Mouse (Mus musculus) intestine, embryonic 14.5 days (tissue): ENCODE data around the gene Skp2. TPM values are rescaled to one million over a fixed set of nuclear protein-coding genes. Genes with fewer than 3 reads are reported as not detected.

ENCODE experiments used
- ATAC-seq: fragments of 200-750 bp; cut with Nextera tagmentation; replicated peaks from 2 replicates; pipeline ENCODE4 v1.8.0; 2017; ENCODE audit warnings: low read depth, moderate number of reproducible peaks, moderate TSS enrichment, moderate library complexity; ENCODE audit not compliant: low FRiP score, low TSS enrichment
- DNase-seq: peaks from one replicate; pipeline ENCODE4 v3.0.0-alpha.2; 2018; ENCODE audit warnings: low spot score
- H3K27ac ChIP-seq: fragments of 300-500 bp; sonication (generic); 2 replicates; pipeline ENCODE4 v1.5.1; 2014; ENCODE audit warnings: low read depth, mild to moderate bottlenecking, control low read depth
- H3K27me3 ChIP-seq: fragments of 300-500 bp; sonication (generic); replicated peaks from 2 replicates; pipeline ENCODE4 v1.6.1; 2014; ENCODE audit warnings: low read length, control low read depth; ENCODE audit not compliant: control insufficient read depth, insufficient read depth
- H3K36me3 ChIP-seq: fragments of 300-500 bp; sonication (generic); 2 replicates; pipeline ENCODE4 v1.6.1; 2014; ENCODE audit warnings: low read length, control low read depth; ENCODE audit not compliant: control insufficient read depth, insufficient read depth
- H3K4me1 ChIP-seq: fragments of 300-500 bp; sonication (generic); replicated peaks from 2 replicates; pipeline ENCODE4 v1.6.1; 2014; ENCODE audit warnings: low read length, control low read depth, mixed read lengths; ENCODE audit not compliant: control insufficient read depth, insufficient read depth
- H3K4me2 ChIP-seq: fragments of 300-500 bp; sonication (generic); 2 replicates; pipeline ENCODE4 v1.6.1; 2014; ENCODE audit warnings: low read length
- H3K4me3 ChIP-seq: fragments of 300-500 bp; sonication (generic); 2 replicates; pipeline ENCODE4 v1.5.1; 2014; ENCODE audit warnings: low read depth, low read length, control low read depth, mixed read lengths
- H3K9ac ChIP-seq: fragments of 300-500 bp; sonication (generic); 2 replicates; pipeline ENCODE4 v1.6.1; 2014; ENCODE audit warnings: mild to moderate bottlenecking, low read length
- H3K9me3 ChIP-seq: fragments of 300-500 bp; sonication (generic); 2 replicates; pipeline ENCODE4 v1.6.1; 2016; ENCODE audit warnings: low read length, control low read depth; ENCODE audit not compliant: control insufficient read depth
- WGBS: fragments of 180-500 bp; shearing (Covaris S2); extraction: QIAGEN DNeasy Blood & Tissue Kit; methylation state at CpG from one replicate; pipeline ENCODE4 v1.1.7; 2014; 5-methylcytosine and 5-hydroxymethylcytosine counted together
- polyA plus RNA-seq: library from polyadenylated mRNA; unstranded; fragments of >200 nt; fragmentation: Nextera tagmentation; extraction: Ambion mirVana; gene quantifications from 2 replicates; pipeline ENCODE4 v1.2.1, GENCODE M21; 2014

Gene Skp2
- polyA plus RNA-seq, 1 experiment from 2014 or later, result 73.2 TPM

DNA sequence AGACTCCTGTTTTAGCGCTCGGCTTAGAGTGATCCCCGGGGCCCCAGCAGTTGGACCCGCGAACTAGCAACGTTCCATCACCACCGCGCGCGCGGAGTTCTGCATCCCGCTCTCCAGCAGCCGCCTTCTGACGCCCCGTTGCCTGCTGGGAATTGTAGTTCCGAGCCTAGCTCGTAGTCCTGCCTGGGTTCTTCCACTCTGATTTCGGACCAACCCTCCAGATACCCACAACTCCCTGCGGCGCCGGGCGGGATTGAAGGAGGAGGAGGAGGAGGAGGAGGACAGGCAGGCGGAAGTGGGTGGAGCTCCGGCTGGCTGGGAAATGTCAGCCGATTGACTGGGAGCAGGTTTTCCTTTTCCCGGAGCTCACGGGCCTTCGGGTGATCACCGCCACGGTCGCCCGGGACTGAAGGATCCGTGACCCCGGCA is 15.0 kb downstream of the Skp2 start, which contains the start of gene Lmbrd2:
Gene Lmbrd2, plus strand, starts transcription at position 299 of the 429 bp plus-strand sequence.
- DNase-seq (peak; percentile 96), ATAC-seq (peak; percentile 97)
- H3K36me3 ChIP-seq, result peaks cover 31% of the 10 kb centered on the region
- H3K4me2 ChIP-seq, result peak within 1 kb of the TSS; percentile 79
- peak within 1 kb of the TSS; percentile 74 for H3K9ac ChIP-seq
- no peaks in the 10 kb centered on the region for H3K9me3 ChIP-seq
- 0% methylated on average over 34 of the region's 34 CpGs for WGBS
- peak within 1 kb of the TSS; percentile 77 for H3K27ac ChIP-seq
- peaks cover 14% of the 10 kb centered on the region for H3K4me1 ChIP-seq
- no peaks in the 10 kb centered on the region for H3K27me3 ChIP-seq
- H3K4me3 ChIP-seq, result peak within 1 kb of the TSS; percentile 87

DNA sequence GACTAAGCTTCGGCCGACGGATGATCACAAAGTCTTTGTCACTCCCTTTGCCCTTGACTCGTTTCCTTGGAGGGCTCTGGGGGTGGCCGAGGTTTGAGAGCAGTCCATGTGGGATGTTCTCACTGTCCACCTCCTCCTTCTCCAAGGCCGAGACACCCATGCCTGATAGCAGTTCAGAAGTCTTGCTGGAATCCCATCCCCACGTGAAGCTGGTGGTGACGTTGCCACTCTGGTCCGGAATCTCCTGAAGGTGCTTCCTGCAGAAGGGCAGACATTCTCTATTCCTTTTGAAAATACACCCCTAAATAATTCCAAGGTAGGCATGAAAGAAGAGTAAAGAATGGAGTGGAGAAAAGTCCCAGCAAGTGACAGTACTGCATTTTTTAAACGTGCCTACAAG is 15.8 kb downstream of the Skp2 start:
- Histone ChIP-seq H3K4me2 (peak overlapping the region; percentile 79), H3K9ac (peak overlapping the region; percentile 61), H3K36me3 (peaks cover 35% of the 10 kb centered on the region), H3K27me3 (no peaks in the 10 kb centered on the region), H3K27ac (peak overlapping the region; percentile 77), H3K4me3 (peak overlapping the region; percentile 87), H3K9me3 (no peaks in the 10 kb centered on the region), H3K4me1 (peaks cover 20% of the 10 kb centered on the region)
- ATAC-seq (no peak), DNase-seq (no peak)
- WGBS, result 21% methylated on average over 10 of the region's 10 CpGs

DNA sequence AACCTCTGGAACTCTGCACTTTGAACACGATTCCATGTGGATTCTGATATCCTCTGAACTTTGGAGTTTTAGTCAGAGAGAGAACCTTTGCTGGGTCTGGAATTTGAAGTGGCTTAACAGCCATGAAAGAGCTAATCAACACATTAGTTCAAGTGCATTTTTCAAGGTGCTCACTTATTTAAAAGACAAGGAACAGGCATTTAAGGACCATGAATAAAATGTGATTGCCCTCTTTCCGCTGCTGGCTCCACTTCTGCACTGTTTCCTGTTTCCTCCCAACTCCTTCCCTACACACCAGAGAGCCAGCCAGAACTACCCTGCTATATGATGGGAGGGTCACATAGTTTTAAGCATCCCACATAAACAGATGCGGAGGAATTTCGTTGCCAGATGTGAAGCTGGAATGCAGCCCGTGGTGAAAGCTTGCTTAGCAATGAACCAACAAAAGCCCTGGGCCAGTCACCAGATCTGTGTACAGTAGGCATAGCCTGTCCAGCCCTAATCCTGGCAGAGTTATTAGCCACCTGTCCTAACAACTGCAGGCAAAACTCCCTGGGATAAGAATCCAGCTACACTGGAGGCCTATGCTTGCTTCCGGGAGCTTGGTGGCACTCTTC is 20.2 kb downstream of the Skp2 start:
- peak overlapping the region; percentile 29; the same call in 1 of the 2 replicates for H3K27ac ChIP-seq
- H3K9me3 ChIP-seq, result no peaks in the 10 kb centered on the region
- peaks cover 35% of the 10 kb centered on the region for H3K4me1 ChIP-seq
- no peak overlapping the region for H3K9ac ChIP-seq
- DNase-seq (peak; percentile 61), ATAC-seq (no peak)
- WGBS, result 42% methylated on average over 6 of the region's 6 CpGs
- peaks cover 57% of the 10 kb centered on the region for H3K36me3 ChIP-seq
- H3K4me2 ChIP-seq, result no peak overlapping the region
- no peaks in the 10 kb centered on the region for H3K27me3 ChIP-seq
- no peak overlapping the region for H3K4me3 ChIP-seq

DNA sequence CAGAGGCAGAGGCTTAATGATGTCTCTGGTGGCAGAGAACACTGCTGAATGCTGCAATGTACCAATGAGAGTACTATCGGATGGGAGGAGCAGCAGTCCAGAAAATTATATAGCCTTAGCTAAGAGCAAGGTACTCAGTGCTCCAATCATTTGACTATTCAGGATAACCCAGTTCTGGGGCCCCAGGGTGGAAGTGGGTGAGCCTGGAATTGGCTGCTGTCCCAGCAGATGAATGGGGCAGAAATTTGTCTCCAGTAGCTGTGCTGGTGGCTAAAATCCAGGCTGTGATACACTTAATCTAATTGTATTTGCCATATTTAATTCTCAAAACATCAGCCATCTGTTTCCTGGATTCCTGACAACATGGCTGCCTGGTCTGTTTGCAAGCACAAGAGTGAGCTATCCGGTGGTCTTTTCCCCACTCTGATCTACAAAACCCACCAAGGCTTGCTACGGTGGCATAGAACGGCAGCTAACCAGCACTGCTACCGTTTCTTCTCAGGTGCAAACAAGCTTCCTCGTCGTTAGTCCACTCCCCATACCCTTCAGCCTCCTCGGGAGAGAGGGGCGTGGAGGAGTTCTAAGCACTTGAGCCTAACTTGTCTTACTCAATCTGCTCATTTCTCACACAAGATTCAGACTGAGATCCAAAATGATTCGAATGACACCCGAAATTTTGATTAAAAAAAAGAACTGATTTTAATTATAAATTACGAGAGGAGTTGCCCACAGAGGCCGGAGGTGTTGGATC is 22.4 kb downstream of the Skp2 start:
- no peak overlapping the region for H3K4me2 ChIP-seq
- WGBS, result 84% methylated on average over 13 of the region's 13 CpGs
- H3K9ac ChIP-seq, result no peak overlapping the region
- H3K4me3 ChIP-seq, result no peak overlapping the region
- no peaks in the 10 kb centered on the region for H3K27me3 ChIP-seq
- H3K9me3 ChIP-seq, result no peaks in the 10 kb centered on the region
- no peak for DNase-seq
- H3K27ac ChIP-seq, result no peak overlapping the region
- peaks cover 24% of the 10 kb centered on the region for H3K4me1 ChIP-seq
- peaks cover 69% of the 10 kb centered on the region for H3K36me3 ChIP-seq
- ATAC-seq, result no peak

DNA sequence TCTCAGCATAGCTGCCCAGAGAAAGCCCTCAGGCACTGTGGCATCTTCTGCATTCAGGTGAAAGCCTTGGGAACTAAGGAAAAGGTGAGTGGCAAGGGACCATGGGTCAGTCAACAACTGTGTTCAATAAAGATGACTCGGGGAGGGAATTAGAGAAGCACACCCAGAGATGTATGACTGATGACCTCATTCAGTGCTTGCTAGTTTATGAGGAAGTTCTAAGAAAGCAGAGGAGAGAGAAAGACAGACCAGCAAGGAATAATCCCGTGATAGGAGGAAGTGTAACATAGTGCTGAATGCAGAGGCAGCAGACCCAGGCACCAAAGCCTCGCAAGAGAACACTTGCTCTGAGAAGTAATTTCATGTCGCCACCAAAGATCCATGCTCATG is 23.7 kb downstream of the Skp2 start:
- peak overlapping the region; percentile 64 for H3K27ac ChIP-seq
- DNase-seq (no peak), ATAC-seq (peak; percentile 17; the same call in 1 of the 2 replicates)
- no peaks in the 10 kb centered on the region for H3K27me3 ChIP-seq
- no peak overlapping the region for H3K9ac ChIP-seq
- peak overlapping the region; percentile 2 for H3K4me2 ChIP-seq
- H3K4me3 ChIP-seq, result no peak overlapping the region
- peaks cover 69% of the 10 kb centered on the region for H3K36me3 ChIP-seq
- H3K9me3 ChIP-seq, result no peaks in the 10 kb centered on the region
- WGBS, result 47% methylated on average over 4 of the region's 4 CpGs
- H3K4me1 ChIP-seq, result peaks cover 24% of the 10 kb centered on the region

DNA sequence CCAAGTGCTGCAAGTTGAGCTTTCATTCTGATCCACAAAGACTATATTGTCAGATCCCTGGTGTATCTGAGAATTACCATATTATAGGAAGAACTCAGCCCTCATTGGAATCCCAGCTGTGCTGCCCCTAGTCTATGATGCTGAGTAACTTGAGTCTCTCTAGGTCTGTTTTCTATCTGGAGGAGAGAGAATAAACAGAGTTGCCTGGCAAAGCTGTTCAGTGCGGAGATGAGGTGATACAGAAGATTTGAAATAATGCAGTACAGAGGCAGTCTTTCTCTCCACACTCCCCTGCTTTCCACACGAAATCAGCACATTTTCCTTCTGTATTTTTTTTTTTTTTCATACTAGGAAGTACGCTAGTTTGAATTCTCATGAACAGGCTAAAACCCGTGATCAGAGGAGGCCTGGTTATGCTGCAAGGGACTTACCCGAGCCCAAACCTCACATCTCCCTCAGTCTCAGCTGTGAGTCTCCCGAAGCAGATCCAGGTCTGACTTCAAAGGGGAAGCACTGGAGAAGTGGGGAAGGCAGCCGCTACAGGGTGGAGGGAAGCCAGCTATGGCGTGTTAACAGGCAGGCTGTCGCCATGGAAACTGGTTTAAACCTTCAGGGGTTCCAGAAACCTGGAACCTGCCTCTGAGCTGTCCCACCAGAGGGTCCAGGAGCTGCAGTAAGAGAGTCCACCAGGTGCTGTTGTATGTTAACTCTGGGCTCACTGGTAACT is 24.3 kb downstream of the Skp2 start:
- Histone ChIP-seq H3K36me3 (peaks cover 69% of the 10 kb centered on the region), H3K27ac (peak overlapping the region; percentile 64), H3K9me3 (no peaks in the 10 kb centered on the region), H3K27me3 (no peaks in the 10 kb centered on the region), H3K4me3 (no peak overlapping the region), H3K4me2 (peak overlapping the region; percentile 2), H3K4me1 (peaks cover 24% of the 10 kb centered on the region), H3K9ac (no peak overlapping the region)
- peak; percentile 74 for ATAC-seq
- 42% methylated on average over 9 of the region's 9 CpGs for WGBS
- DNase-seq, result no peak

DNA sequence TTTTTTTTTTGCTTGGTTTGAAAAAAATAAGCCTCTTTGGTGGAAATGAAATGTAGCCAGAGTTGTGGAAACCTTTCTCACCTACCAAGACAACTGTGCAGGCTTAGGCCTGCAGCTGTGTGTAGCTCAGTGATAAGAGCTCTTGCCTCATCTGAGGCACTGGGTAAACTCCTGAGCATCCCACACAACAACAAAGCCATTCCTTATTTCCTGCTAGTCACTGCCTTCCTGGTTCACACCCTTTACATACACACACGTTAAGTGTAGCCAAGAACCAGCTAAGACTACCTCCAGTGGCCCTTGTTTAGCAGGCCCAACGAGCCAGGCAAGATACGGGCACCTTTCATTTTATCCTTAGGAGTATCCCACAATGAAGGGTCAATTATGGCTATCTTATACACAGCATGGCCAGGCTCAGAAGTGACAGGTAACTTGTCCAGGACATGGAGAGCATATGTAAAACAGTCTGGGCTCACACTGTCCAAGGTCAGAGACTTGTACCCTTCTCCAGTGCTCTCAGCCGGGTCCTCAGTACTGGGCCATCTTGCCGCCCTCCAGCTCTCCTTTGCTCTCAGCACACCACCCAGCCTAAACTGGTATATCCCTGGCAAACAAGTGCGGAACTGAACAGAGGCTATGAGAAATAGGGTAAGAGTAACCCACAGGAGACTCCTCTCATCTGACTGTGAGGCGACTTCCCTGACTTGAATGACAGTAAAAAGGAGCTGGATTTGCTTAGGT is 28.0 kb downstream of the Skp2 start:
- ATAC-seq, result no peak
- Histone ChIP-seq H3K4me1 (0 out of 2 replicates have a peak, but pooled peaks cover 7% of the 10 kb centered on the region), H3K27ac (no peak overlapping the region), H3K4me2 (no peak overlapping the region), H3K9me3 (no peaks in the 10 kb centered on the region), H3K4me3 (no peak overlapping the region), H3K9ac (no peak overlapping the region), H3K36me3 (peaks cover 88% of the 10 kb centered on the region), H3K27me3 (no peaks in the 10 kb centered on the region)
- DNase-seq, result no peak
- 91% methylated on average over 7 of the region's 7 CpGs for WGBS

DNA sequence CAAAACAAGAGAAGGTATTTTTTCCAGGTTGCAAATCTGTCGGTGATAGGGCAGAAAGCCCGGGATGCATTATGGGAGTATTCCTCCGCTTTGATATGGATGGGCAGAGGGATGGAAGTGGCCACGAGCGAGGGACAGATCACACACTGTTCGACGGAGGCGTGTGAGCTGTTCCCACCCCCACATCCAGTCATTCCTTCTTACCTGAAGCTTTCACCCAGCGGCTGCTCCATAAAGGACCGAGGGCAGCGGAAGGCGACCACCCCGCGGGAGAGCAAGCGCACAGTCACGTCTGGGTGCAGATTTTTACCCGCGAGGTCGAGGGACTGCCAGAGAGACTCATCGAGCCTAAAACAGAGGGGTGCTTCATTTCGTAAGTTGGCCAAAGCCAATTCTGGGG is 30.4 kb downstream of the Skp2 start:
- H3K9me3 ChIP-seq, result no peaks in the 10 kb centered on the region
- WGBS, result 91% methylated on average over 21 of the region's 21 CpGs
- no peak overlapping the region for H3K4me3 ChIP-seq
- H3K27ac ChIP-seq, result no peak overlapping the region
- ATAC-seq (no peak), DNase-seq (no peak)
- H3K9ac ChIP-seq, result no peak overlapping the region
- H3K27me3 ChIP-seq, result no peaks in the 10 kb centered on the region
- H3K4me2 ChIP-seq, result no peak overlapping the region
- H3K36me3 ChIP-seq, result peaks cover 90% of the 10 kb centered on the region
- no peaks in the 10 kb centered on the region for H3K4me1 ChIP-seq
